Mouse (Mus musculus) ES-Bruce4 (cell line): ENCODE results near the gene Lpp. TPM values are rescaled to one million over a fixed set of nuclear protein-coding genes. Genes with fewer than 3 reads are reported as not detected.

Source experiments
- H3K27ac ChIP-seq: 2 replicates; pipeline ENCODE4 v1.5.1; 2012; ENCODE audit warnings: low read length, inconsistent platforms; ENCODE audit not compliant: insufficient read depth
- H3K27me3 ChIP-seq: 2 replicates; pipeline ENCODE4 v1.6.1; 2012; ENCODE audit warnings: mild to moderate bottlenecking, low read length, inconsistent platforms; ENCODE audit not compliant: control insufficient read depth, poor library complexity, insufficient read depth, severe bottlenecking
- H3K36me3 ChIP-seq: 2 replicates; pipeline ENCODE4 v1.6.1; 2012; ENCODE audit warnings: inconsistent platforms, mild to moderate bottlenecking, low read length, moderate library complexity; ENCODE audit not compliant: control insufficient read depth, poor library complexity, insufficient read depth, severe bottlenecking
- H3K4me1 ChIP-seq: one replicate; pipeline ENCODE4 v1.8.1; 2011; ENCODE audit warnings: low read length; ENCODE audit not compliant: control insufficient read depth, insufficient read depth
- H3K4me3 ChIP-seq: 2 replicates; pipeline ENCODE4 v1.5.1; 2011; ENCODE audit warnings: low read depth, mild to moderate bottlenecking, low read length
- H3K9ac ChIP-seq: 2 replicates; pipeline ENCODE4 v1.6.1; 2012; ENCODE audit warnings: low read depth, mild to moderate bottlenecking, inconsistent platforms; ENCODE audit not compliant: poor library complexity, severe bottlenecking
- H3K9me3 ChIP-seq: replicated peaks from 2 replicates; pipeline ENCODE4 v1.6.1; 2012; ENCODE audit warnings: mild to moderate bottlenecking, low read length, inconsistent platforms; ENCODE audit not compliant: control insufficient read depth, poor library complexity, insufficient read depth, severe bottlenecking
- CTCF ChIP-seq: IDR thresholded peaks from one replicate; pipeline ENCODE4 v1.8.1; 2011; ENCODE audit warnings: low read depth, low read length
- EP300 ChIP-seq: IDR thresholded peaks from 2 replicates; pipeline ENCODE4 v1.6.1; 2011; ENCODE audit warnings: low read depth, low read length; ENCODE audit not compliant: insufficient read depth
- POLR2A ChIP-seq: IDR thresholded peaks from one replicate; pipeline ENCODE4 v1.8.1; 2011; ENCODE audit warnings: low read length; ENCODE audit not compliant: insufficient read depth
- polyA plus RNA-seq: library from polyadenylated mRNA; stranded (reverse); fragments of >200 nt; gene quantifications from 2 replicates; pipeline ENCODE4 v1.2.4, GENCODE M21; 2011; ENCODE audit warnings: low read depth; ENCODE audit not compliant: missing spikeins, insufficient read depth, insufficient read length

Lpp gene
- polyA plus RNA-seq, 1 experiment: 48.5 TPM

- Histone ChIP-seq H3K9ac (no peak overlapping the region), H3K9me3 (no peaks in the 10 kb centered on the region), H3K27me3 (no peaks in the 10 kb centered on the region), H3K36me3 (no peaks in the 10 kb centered on the region), H3K4me3 (no peak overlapping the region), H3K4me1 (no peaks in the 10 kb centered on the region), H3K27ac (no peak overlapping the region)
- TF ChIP-seq POLR2A (no peak), CTCF (no peak), EP300 (no peak)
Measured at GRCm38 (mm10) chr16:24941306-24942160, 548.2 kb downstream of the Lpp start.

DNA sequence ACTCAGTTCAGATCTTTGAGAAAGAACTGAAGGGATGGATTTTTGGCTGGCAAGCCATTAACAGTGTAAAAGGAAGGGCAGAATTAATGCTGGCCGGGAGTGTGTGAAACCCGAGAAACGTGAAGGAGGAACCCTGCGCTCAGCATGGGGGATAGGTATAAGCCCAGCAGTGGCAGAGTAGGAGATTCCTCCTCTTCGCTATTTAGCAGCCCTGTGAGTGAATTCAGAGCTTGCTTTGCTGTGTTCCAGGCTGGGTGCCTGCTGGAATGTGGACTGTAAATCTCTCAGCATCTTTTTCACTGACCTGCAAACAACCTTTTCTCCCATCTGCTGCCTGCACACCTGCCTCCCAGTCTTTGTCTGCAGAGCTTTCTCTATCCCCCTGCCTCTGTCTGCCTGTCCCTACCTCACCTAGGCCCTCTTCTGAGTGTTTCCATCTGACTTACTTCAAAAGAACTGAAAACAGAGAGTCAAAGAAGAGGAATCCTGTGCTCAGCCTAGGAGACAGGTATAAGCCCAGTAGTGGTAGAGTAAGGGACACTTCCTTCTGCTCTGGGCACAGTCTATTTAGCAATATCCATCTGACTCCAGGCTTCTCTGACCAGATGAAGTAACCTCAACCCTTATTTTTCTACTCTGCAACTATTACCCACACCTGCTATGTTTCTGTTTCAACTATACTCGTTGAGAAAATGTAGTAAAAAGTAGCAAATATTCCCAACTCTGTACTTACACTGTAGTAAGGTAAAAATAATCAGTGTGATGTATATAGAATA lies 550.4 kb downstream of the Lpp start:
- Histone ChIP-seq H3K9ac (no peak overlapping the region), H3K36me3 (no peaks in the 10 kb centered on the region), H3K27ac (no peak overlapping the region), H3K4me3 (no peak overlapping the region), H3K4me1 (no peaks in the 10 kb centered on the region), H3K9me3 (no peaks in the 10 kb centered on the region), H3K27me3 (no peaks in the 10 kb centered on the region)
- TF ChIP-seq POLR2A (no peak), EP300 (no peak), CTCF (no peak)

DNA sequence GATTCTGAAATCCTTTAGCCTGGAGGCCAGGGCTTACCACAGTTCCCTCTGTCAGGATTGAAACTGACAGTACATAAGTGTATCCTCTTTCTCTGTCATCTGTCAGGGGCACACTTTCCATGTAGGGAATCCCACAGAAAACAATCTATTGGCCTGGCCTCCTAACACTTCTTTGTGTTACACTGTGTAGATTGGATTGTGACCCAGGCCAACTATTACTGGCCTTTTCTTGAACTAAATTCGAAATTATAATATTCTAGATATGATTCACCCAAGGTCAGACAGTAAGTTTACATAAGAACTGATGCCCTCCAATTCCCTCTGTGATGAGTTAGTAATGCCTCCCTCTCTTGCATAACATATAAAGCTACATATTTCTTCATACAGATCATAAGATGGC lies 553.0 kb downstream of the Lpp start:
- no peak overlapping the region for H3K4me3 ChIP-seq
- no peaks in the 10 kb centered on the region for H3K9me3 ChIP-seq
- TF ChIP-seq EP300 (no peak), POLR2A (no peak), CTCF (no peak)
- H3K9ac ChIP-seq: no peak overlapping the region
- H3K27me3 ChIP-seq: no peaks in the 10 kb centered on the region
- H3K36me3 ChIP-seq: no peaks in the 10 kb centered on the region
- H3K4me1 ChIP-seq: no peaks in the 10 kb centered on the region
- no peak overlapping the region for H3K27ac ChIP-seq

DNA sequence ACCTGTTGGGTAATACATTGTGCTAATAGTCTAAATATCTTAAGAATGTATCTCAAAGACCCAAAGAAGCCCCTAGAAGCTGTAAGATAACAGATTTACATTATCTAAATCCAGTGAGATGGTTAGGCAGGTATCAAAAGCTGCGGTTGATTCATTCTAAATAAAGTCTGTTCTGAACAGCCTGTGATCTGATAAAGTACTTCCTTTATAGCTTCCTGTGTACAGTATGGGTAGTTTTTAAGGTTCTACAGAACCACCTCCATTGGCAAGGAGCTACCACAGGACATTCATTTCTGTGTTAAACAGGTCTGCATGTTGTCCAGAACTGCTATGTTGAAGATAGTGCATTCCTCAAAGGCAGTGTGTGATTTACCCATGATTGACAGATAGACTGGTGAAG lies 554.2 kb downstream of the Lpp start:
- H3K9ac ChIP-seq: no peak overlapping the region
- H3K36me3 ChIP-seq: no peaks in the 10 kb centered on the region
- no peak overlapping the region for H3K27ac ChIP-seq
- H3K4me3 ChIP-seq: no peak overlapping the region
- TF ChIP-seq EP300: no peak
- TF ChIP-seq CTCF: no peak
- TF ChIP-seq POLR2A: no peak
- no peaks in the 10 kb centered on the region for H3K9me3 ChIP-seq
- no peaks in the 10 kb centered on the region for H3K27me3 ChIP-seq
- no peaks in the 10 kb centered on the region for H3K4me1 ChIP-seq

DNA sequence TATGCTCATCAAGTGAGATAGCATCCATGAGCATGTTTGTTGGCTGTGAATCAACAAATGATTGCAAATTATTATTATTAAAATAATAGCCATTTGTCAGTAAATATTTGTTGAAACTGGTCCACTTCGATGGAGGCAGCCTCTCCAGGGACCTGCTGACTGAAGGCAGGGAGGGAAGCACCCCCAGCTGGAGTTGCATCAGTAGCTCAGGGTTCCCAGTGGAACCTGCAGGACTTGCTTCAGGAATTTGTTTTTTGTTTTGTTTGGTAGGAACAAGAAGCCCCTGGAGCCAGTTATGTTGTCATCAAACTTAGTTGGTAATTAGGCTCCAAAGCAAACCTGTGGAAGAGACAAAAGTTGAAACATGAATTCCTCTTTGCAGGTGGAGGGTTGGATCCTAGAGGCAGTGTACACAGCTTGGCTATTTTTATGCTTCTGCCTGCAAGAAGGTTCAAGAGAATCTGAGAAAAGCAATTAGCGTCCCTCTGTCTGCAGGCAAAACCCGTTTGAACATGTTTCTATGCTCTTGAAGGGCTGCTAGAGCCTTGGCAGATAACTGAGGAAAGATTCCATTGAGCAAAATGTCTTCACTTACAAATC lies 554.9 kb downstream of the Lpp start:
- TF ChIP-seq EP300: no peak
- TF ChIP-seq POLR2A: no peak
- no peak for TF ChIP-seq CTCF
- no peaks in the 10 kb centered on the region for H3K36me3 ChIP-seq
- H3K9me3 ChIP-seq: no peaks in the 10 kb centered on the region
- no peak overlapping the region for H3K4me3 ChIP-seq
- no peaks in the 10 kb centered on the region for H3K27me3 ChIP-seq
- H3K4me1 ChIP-seq: no peaks in the 10 kb centered on the region
- H3K27ac ChIP-seq: no peak overlapping the region
- no peak overlapping the region for H3K9ac ChIP-seq
